Mouse (Mus musculus) liver, embryonic 16.5 days (tissue): ENCODE data around the gene Msmo1. TPM values are rescaled to one million over a fixed set of nuclear protein-coding genes. Genes with fewer than 3 reads are reported as not detected.

Source experiments
- ATAC-seq: fragments of 200-750 bp; cut with Nextera tagmentation; 2 replicates; pipeline ENCODE4 v1.8.0; 2017; ENCODE audit warnings: low read depth, mild to moderate bottlenecking, moderate number of reproducible peaks, moderate library complexity
- H3K27ac ChIP-seq: fragments of 300-500 bp; sonication (generic); 2 replicates; pipeline ENCODE4 v1.5.1; 2014; ENCODE audit warnings: mild to moderate bottlenecking, low read length
- H3K27me3 ChIP-seq: fragments of 300-500 bp; sonication (generic); 2 replicates; pipeline ENCODE4 v1.6.1; 2014; ENCODE audit warnings: low read depth, low read length, mixed read lengths; ENCODE audit not compliant: control insufficient read depth, insufficient read depth
- H3K36me3 ChIP-seq: fragments of 300-500 bp; sonication (generic); 2 replicates; pipeline ENCODE4 v1.6.1; 2014; ENCODE audit warnings: mild to moderate bottlenecking; ENCODE audit not compliant: control insufficient read depth, insufficient read depth
- H3K4me1 ChIP-seq: fragments of 300-500 bp; sonication (generic); 2 replicates; pipeline ENCODE4 v1.6.1; 2014; ENCODE audit warnings: low read depth, low read length, mixed read lengths; ENCODE audit not compliant: control insufficient read depth
- H3K4me2 ChIP-seq: fragments of 300-500 bp; sonication (generic); 2 replicates; pipeline ENCODE4 v1.6.1; 2014; ENCODE audit warnings: low read depth, low read length, mixed read lengths
- H3K4me3 ChIP-seq: fragments of 300-500 bp; sonication (generic); 2 replicates; pipeline ENCODE4 v1.5.1; 2014; ENCODE audit warnings: low read depth, mild to moderate bottlenecking, low read length
- H3K9ac ChIP-seq: fragments of 300-500 bp; sonication (generic); 2 replicates; pipeline ENCODE4 v1.6.1; 2014; ENCODE audit warnings: low read depth, low read length
- H3K9me3 ChIP-seq: fragments of 300-500 bp; sonication (generic); replicated peaks from 2 replicates; pipeline ENCODE4 v1.6.1; 2016; ENCODE audit warnings: low read length; ENCODE audit not compliant: control insufficient read depth
- WGBS: fragments of 180-500 bp; shearing (Covaris S2); extraction: QIAGEN DNeasy Blood & Tissue Kit; methylation state at CpG from one replicate; pipeline ENCODE4 v1.1.7; 2014; ENCODE audit not compliant: insufficient replicate concordance; 5-methylcytosine and 5-hydroxymethylcytosine counted together
- polyA plus RNA-seq: library from polyadenylated mRNA; unstranded; fragments of >200 nt; fragmentation: Nextera tagmentation; extraction: Ambion mirVana; gene quantifications from 2 replicates; pipeline ENCODE4 v1.2.1, GENCODE M21; 2015

The Msmo1 gene
- polyA plus RNA-seq, 1 experiment from 2014 or later = 111 TPM

DNA sequence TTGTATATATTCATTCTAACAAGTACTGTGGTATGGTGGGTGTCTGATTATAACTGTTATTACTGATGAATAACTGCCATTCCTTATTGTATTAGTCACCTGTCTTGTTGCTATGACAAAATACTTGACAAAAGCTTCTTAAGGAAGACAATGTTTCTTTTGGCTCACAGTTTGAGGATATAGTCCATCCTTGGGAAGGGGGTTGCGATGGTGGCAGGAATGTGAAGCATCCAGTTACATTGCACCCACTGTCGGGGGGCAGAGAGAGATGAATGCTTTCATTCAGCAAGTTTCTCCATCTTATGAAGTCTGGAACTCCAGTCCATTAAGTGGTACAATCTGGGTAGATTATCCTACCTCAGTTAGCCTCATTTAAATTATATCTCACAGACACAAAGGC, 60.7 kb downstream of the Msmo1 start:
- 51% methylated on average over 2 of the region's 2 CpGs for WGBS
- Histone ChIP-seq H3K27ac (no peak overlapping the region), H3K4me1 (no peaks in the 10 kb centered on the region), H3K4me2 (no peak overlapping the region), H3K4me3 (no peak overlapping the region), H3K9me3 (no peaks in the 10 kb centered on the region), H3K27me3 (no peaks in the 10 kb centered on the region), H3K36me3 (no peaks in the 10 kb centered on the region), H3K9ac (no peak overlapping the region)
- ATAC-seq = no peak

DNA sequence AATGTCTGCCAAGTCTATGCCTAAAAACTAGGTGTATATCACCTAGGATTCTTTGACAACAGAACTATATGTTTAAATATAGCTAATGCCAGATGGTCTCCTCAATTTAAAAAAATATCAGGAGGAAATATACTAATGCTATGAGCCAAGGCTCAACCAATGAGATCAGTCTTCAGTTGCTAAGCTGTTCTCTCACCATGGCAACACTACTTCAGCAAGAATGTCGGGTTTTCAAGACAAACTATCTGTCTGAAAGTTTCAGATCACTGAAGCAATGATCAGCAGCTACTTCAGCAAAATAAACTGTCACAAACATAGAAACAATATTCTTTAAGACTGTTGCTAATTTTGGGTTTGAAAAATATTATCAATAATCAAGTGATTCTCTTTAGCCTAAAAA, 61.7 kb downstream of the Msmo1 start:
- Histone ChIP-seq H3K4me2 (no peak overlapping the region), H3K36me3 (no peaks in the 10 kb centered on the region), H3K27ac (no peak overlapping the region), H3K27me3 (no peaks in the 10 kb centered on the region), H3K4me3 (no peak overlapping the region), H3K9me3 (no peaks in the 10 kb centered on the region), H3K4me1 (no peaks in the 10 kb centered on the region), H3K9ac (no peak overlapping the region)
- WGBS = 16% methylated on average over 1 of the region's 1 CpGs
- ATAC-seq = no peak

Other genes starting within 250 kb of the Msmo1 start
- 2.9 and 4.3 TPM in 2 replicates for gene Cpe, start 40.7 kb downstream of the Msmo1 start, polyA plus RNA-seq
- 1.1 and 1.4 TPM in 2 replicates for gene Klhl2, start 116.2 kb upstream of the Msmo1 start, polyA plus RNA-seq
- 11.1 and 11.4 TPM in 2 replicates for gene Tmem192, start 213.4 kb upstream of the Msmo1 start, polyA plus RNA-seq